12 mouse cellular contexts compared by ENCODE assay signal in the genomic region with DNA sequence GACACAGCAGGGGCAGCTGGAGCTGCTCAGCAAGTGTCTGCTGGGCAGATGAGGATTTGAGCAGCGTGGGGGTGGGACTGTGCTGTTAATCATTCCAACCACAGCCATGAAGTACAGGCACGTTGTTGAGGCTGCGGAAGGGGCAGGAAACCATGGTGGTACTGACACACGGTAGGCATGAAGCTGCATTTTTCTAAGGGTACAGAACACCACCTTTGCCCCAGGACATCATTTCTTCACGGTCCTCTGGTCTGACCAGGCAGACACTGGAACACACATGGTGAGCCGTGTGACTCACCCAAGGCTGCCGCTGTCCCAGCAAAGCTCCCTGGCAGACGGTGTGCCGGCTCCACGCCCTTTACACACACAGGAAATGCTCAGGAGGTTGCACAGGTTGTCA. TPM values are rescaled to one million over a fixed set of nuclear protein-coding genes. Genes with fewer than 3 reads are reported as not detected.
A peak's percentile ranks its signal among the peaks of the same experiment; 100 is the strongest.
DNase-seq lines count a peak whose midpoint lies in the region; ATAC-seq lines count a peak whose summit lies in the region.
"Had no signal": no experiment of that assay in that cellular context is flagged by ENCODE, and none has a peak within 500 bp of the region (broad histone marks: within the 10 kb centered on the region; RNA-seq: fewer than 3 reads in every experiment).

No protein-coding gene starts in this region.

- H3K9me3 ChIP-seq in intestine, embryonic 16.5 days (ENCODE audit: control insufficient read depth, low read length) = peaks cover 4% of the 10 kb centered on the region; the same call in 1 of the 2 replicates
- peaks cover 4% of the 10 kb centered on the region; the same call in 1 of the 2 replicates for H3K9me3 ChIP-seq in forebrain, embryonic 14.5 days (replicated peaks; ENCODE audit: control insufficient read depth, low read length)
- H3K9me3 ChIP-seq in forebrain, embryonic 12.5 days = peaks cover 5% of the 10 kb centered on the region

- peaks cover 6% of the 10 kb centered on the region; the same call in 1 of the 2 replicates for H3K4me1 ChIP-seq in intestine, embryonic 16.5 days (ENCODE audit: control insufficient read depth, insufficient read depth, low read length)
- no peaks in the 10 kb centered on the region for H3K4me1 ChIP-seq in forebrain, embryonic 14.5 days (ENCODE audit: control insufficient read depth, insufficient read depth, low read length)
- no peaks in the 10 kb centered on the region for H3K4me1 ChIP-seq in forebrain, embryonic 12.5 days
- H3K4me1 ChIP-seq: heart, embryonic 15.5 days had no signal

- no peak overlapping the region for H3K9ac ChIP-seq in intestine, embryonic 16.5 days (ENCODE audit: low read depth, low read length)
- H3K9ac ChIP-seq in forebrain, embryonic 14.5 days (ENCODE audit: low read length) = no peak overlapping the region
- H3K9ac ChIP-seq in forebrain, embryonic 12.5 days = no peak overlapping the region
- H3K9ac ChIP-seq: heart, embryonic 15.5 days; liver, embryonic 13.5 days had no signal

- no peaks in the 10 kb centered on the region for H3K36me3 ChIP-seq in intestine, embryonic 16.5 days (ENCODE audit: control insufficient read depth, insufficient read depth, low read length)
- H3K36me3 ChIP-seq in forebrain, embryonic 14.5 days (ENCODE audit: control insufficient read depth, insufficient read depth, low read length) = no peaks in the 10 kb centered on the region
- peaks cover 3% of the 10 kb centered on the region; the same call in 1 of the 2 replicates for H3K36me3 ChIP-seq in forebrain, embryonic 12.5 days (replicated peaks)
- H3K36me3 ChIP-seq: forebrain, embryonic 10.5 days; heart, embryonic 15.5 days; liver, embryonic 13.5 days had no signal

- ATAC-seq in intestine, embryonic 16.5 days = peak; percentile 78
- ATAC-seq in forebrain, embryonic 14.5 days = no peak
- ATAC-seq in forebrain, embryonic 12.5 days (ENCODE audit: low FRiP score) = no peak

- 44% methylated on average over 10 of the region's 10 CpGs for WGBS in intestine, embryonic 16.5 days
- WGBS in forebrain, embryonic 14.5 days = 85% methylated on average over 10 of the region's 10 CpGs
- WGBS in forebrain, embryonic 12.5 days = 79% methylated on average over 10 of the region's 10 CpGs

- no peaks in the 10 kb centered on the region for H3K27me3 ChIP-seq in intestine, embryonic 16.5 days (replicated peaks; ENCODE audit: control insufficient read depth, insufficient read depth, low read length)
- no peaks in the 10 kb centered on the region for H3K27me3 ChIP-seq in forebrain, embryonic 14.5 days (replicated peaks; ENCODE audit: control insufficient read depth, insufficient read depth, low read length)
- H3K27me3 ChIP-seq in forebrain, embryonic 12.5 days = no peaks in the 10 kb centered on the region; the same call in 1 of the 2 replicates
- H3K27me3 ChIP-seq: heart, embryonic 15.5 days; liver, embryonic 13.5 days had no signal

- H3K4me3 ChIP-seq in intestine, embryonic 16.5 days (ENCODE audit: low read length) = no peak overlapping the region
- no peak overlapping the region for H3K4me3 ChIP-seq in forebrain, embryonic 14.5 days (ENCODE audit: low read depth, low read length)
- no peak overlapping the region for H3K4me3 ChIP-seq in forebrain, embryonic 12.5 days (replicated peaks)
- H3K4me3 ChIP-seq: forebrain, embryonic 10.5 days; heart, embryonic 15.5 days; liver, embryonic 13.5 days had no signal

- H3K4me2 ChIP-seq in intestine, embryonic 16.5 days (ENCODE audit: low read depth, low read length) = no peak overlapping the region
- no peak overlapping the region for H3K4me2 ChIP-seq in forebrain, embryonic 14.5 days (ENCODE audit: low read length)
- H3K4me2 ChIP-seq in forebrain, embryonic 12.5 days = no peak overlapping the region
- H3K4me2 ChIP-seq: heart, embryonic 15.5 days; liver, embryonic 13.5 days had no signal

- peak; percentile 37 to 71 for DNase-seq in urinary bladder, adult 18-20 months (ENCODE audit: low spot score in 2 of 2)
- DNase-seq in urinary bladder, adult 2 months (ENCODE audit: low spot score) = no peak
- peak; percentile 57 for DNase-seq in kidney, postnatal 14 days
- DNase-seq in urinary bladder, postnatal 36 days (ENCODE audit: low spot score in 2 of 2) = peak; percentile 26 to 62
- no peak for DNase-seq in forebrain, embryonic 14.5 days (ENCODE audit: low spot score)
- DNase-seq: cerebellum, adult 18-20 months; gastrocnemius, postnatal 25 days; liver, embryonic 13.5 days had no signal

- peak overlapping the region; percentile 4 for H3K27ac ChIP-seq in intestine, embryonic 16.5 days (ENCODE audit: low read length)
- no peak overlapping the region for H3K27ac ChIP-seq in forebrain, embryonic 14.5 days (ENCODE audit: low read depth, low read length)
- no peak overlapping the region for H3K27ac ChIP-seq in forebrain, embryonic 12.5 days
- H3K27ac ChIP-seq: forebrain, embryonic 10.5 days; heart, embryonic 15.5 days; liver, embryonic 13.5 days had no signal

RNA-seq across cellular contexts. Expression of gene Parvg, which starts 56.4 kb away (rescaled TPM):
- polyA plus RNA-seq in urinary bladder, adult 2 months (2012; rRNA removed) = 1.9 TPM in 2 replicates
- 3.1 and 3.2 TPM in 2 replicates for polyA plus RNA-seq in intestine, embryonic 16.5 days (2015; fragmentation: Nextera tagmentation; extraction: Ambion mirVana)
- 0.90 and 1.2 TPM in 2 replicates for polyA plus RNA-seq in forebrain, embryonic 14.5 days (2014; fragmentation: Nextera tagmentation; extraction: Ambion mirVana)
- 0.60 and 0.61 TPM in 2 replicates for polyA plus RNA-seq in forebrain, embryonic 12.5 days (2016; fragmentation: Nextera tagmentation; extraction: Ambion mirVana)

Comparison
In these comparisons a context has a peak if more than half of its experiments do, and no peak if none do; other contexts are left out.
1. DNase-seq: peak in urinary bladder, adult 18-20 months (2 of 2), kidney, postnatal 14 days (single experiment) and urinary bladder, postnatal 36 days (2 of 2); none in urinary bladder, adult 2 months (single experiment) and forebrain, embryonic 14.5 days (single experiment).